Comparison of ENCODE assay signal across 8 mouse cellular contexts in the genomic region with DNA sequence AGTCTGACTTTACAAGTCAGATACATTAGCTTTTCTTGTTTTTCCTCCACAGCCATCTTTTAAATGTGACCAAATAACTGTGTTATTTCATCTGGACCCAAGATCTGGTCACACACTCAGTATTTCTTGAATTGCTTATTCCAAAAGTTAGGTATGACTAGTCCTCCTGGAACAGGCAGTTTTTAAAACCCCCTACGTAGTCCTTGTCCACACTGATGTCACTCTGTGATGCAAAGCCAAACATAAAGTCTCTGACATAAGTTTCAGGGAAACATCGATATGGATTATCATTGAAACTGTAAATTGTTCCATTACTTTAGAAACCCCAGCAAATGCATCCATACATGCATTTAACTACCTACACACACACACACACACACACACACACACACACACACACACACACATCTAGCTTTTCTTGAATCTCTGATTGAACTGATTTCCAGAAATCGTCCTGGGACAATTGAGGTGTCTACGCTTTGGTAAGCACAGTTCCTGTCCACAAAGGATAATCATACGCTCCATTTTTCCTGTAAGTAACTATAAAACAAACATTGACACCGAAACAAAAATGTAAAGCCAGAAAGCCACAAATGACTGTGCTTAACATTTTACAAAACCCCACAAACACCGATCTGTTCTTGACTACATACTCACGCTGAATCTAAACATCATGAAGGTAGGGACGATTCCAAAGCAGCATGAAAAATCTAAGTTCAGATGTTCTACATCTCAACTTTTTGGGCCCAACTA. TPM values are rescaled to one million over a fixed set of nuclear protein-coding genes. Genes with fewer than 3 reads are reported as not detected.
A peak's percentile ranks its signal among the peaks of the same experiment; 100 is the strongest.
DNase-seq lines count a peak whose midpoint lies in the region; ATAC-seq and TF ChIP-seq lines count a peak whose summit lies in the region.

No protein-coding gene starts in this region.

- no peaks in the 10 kb centered on the region for H3K9me3 ChIP-seq in lung, postnatal 0 days (ENCODE audit: low read length)
- H3K9me3 ChIP-seq in embryonic facial prominence, embryonic 11.5 days (replicated peaks; ENCODE audit: control insufficient read depth, low read length) = no peaks in the 10 kb centered on the region
- H3K9me3 ChIP-seq in intestine, embryonic 16.5 days (ENCODE audit: control insufficient read depth, low read length) = no peaks in the 10 kb centered on the region

- DNase-seq in lung, postnatal 0 days (ENCODE audit: low spot score) = no peak
- no peak for DNase-seq in lung, postnatal 25 days (ENCODE audit: low spot score)
- DNase-seq in embryonic facial prominence, embryonic 11.5 days (ENCODE audit: low spot score) = no peak
- DNase-seq in retina, postnatal 1 day = peak; percentile 17
- no peak for DNase-seq in urinary bladder, postnatal 36 days (ENCODE audit: low spot score in 2 of 2)
- DNase-seq in kidney, postnatal 36 days = no peak

- peak overlapping the region; percentile 96 for H3K4me3 ChIP-seq in lung, postnatal 0 days (ENCODE audit: low read depth, low read length)
- H3K4me3 ChIP-seq in embryonic facial prominence, embryonic 11.5 days (ENCODE audit: low read depth, low read length) = peak overlapping the region; percentile 82
- peak overlapping the region; percentile 89 for H3K4me3 ChIP-seq in intestine, embryonic 16.5 days (ENCODE audit: low read length)

- TF ChIP-seq CTCF in lung, postnatal 0 days (IDR thresholded peaks at IDR 0.05) = no peak

- H3K27me3 ChIP-seq in lung, postnatal 0 days (replicated peaks; ENCODE audit: insufficient read depth, low read length) = no peaks in the 10 kb centered on the region
- H3K27me3 ChIP-seq in embryonic facial prominence, embryonic 11.5 days (ENCODE audit: control insufficient read depth, insufficient read depth, low read length) = no peaks in the 10 kb centered on the region
- no peaks in the 10 kb centered on the region for H3K27me3 ChIP-seq in intestine, embryonic 16.5 days (replicated peaks; ENCODE audit: control insufficient read depth, insufficient read depth, low read length)

- peak overlapping the region; percentile 85; the same call in 1 of the 2 replicates for H3K27ac ChIP-seq in lung, postnatal 0 days (ENCODE audit: low read length)
- H3K27ac ChIP-seq in embryonic facial prominence, embryonic 11.5 days (replicated peaks; ENCODE audit: low read depth, low read length) = no peak overlapping the region
- H3K27ac ChIP-seq in intestine, embryonic 16.5 days (ENCODE audit: low read length) = no peak overlapping the region

- WGBS in lung, postnatal 0 days = 5% methylated on average over 9 of the region's 9 CpGs
- 21% methylated on average over 9 of the region's 9 CpGs for WGBS in embryonic facial prominence, embryonic 11.5 days
- 11% methylated on average over 9 of the region's 9 CpGs for WGBS in intestine, embryonic 16.5 days

- H3K4me1 ChIP-seq in lung, postnatal 0 days (ENCODE audit: insufficient read depth, low read depth, low read length) = no peaks in the 10 kb centered on the region
- no peaks in the 10 kb centered on the region for H3K4me1 ChIP-seq in embryonic facial prominence, embryonic 11.5 days (ENCODE audit: control insufficient read depth, insufficient read depth, low read length)
- H3K4me1 ChIP-seq in intestine, embryonic 16.5 days (ENCODE audit: control insufficient read depth, insufficient read depth, low read length) = peaks cover 8% of the 10 kb centered on the region

- H3K9ac ChIP-seq in lung, postnatal 0 days (replicated peaks; ENCODE audit: low read depth) = peak overlapping the region; percentile 74
- peak overlapping the region; percentile 93 for H3K9ac ChIP-seq in embryonic facial prominence, embryonic 11.5 days (replicated peaks; ENCODE audit: low read length)
- H3K9ac ChIP-seq in intestine, embryonic 16.5 days (ENCODE audit: low read depth, low read length) = peak overlapping the region; percentile 92

- no peaks in the 10 kb centered on the region for H3K36me3 ChIP-seq in lung, postnatal 0 days (ENCODE audit: insufficient read depth, low read length)
- no peaks in the 10 kb centered on the region for H3K36me3 ChIP-seq in embryonic facial prominence, embryonic 11.5 days (replicated peaks; ENCODE audit: control insufficient read depth, insufficient read depth, low read depth, low read length)
- no peaks in the 10 kb centered on the region for H3K36me3 ChIP-seq in intestine, embryonic 16.5 days (ENCODE audit: control insufficient read depth, insufficient read depth, low read length)

- TF ChIP-seq EP300 in lung, postnatal 0 days (IDR thresholded peaks at IDR 0.05) = no peak

- H3K4me2 ChIP-seq in lung, postnatal 0 days (replicated peaks; ENCODE audit: low read depth, low read length) = peak overlapping the region; percentile 76
- peak overlapping the region; percentile 35 for H3K4me2 ChIP-seq in embryonic facial prominence, embryonic 11.5 days (ENCODE audit: low read depth, low read length)
- H3K4me2 ChIP-seq in intestine, embryonic 16.5 days (ENCODE audit: low read depth, low read length) = peak overlapping the region; percentile 63

- no peak for ATAC-seq in lung, postnatal 0 days
- ATAC-seq in embryonic facial prominence, embryonic 11.5 days (replicated peaks; ENCODE audit: insufficient number of reproducible peaks, low FRiP score, low TSS enrichment, low read depth) = no peak
- ATAC-seq in intestine, embryonic 16.5 days = no peak
- ATAC-seq in megakaryocyte progenitor cell, adult 5-6 weeks (replicated peaks; ENCODE audit: poor library complexity) = no peak

RNA-seq across cellular contexts. Expression of a gene that starts 1.5 kb away (rescaled TPM):
- polyA plus RNA-seq in lung, postnatal 0 days (2015; fragmentation: Nextera tagmentation; extraction: Ambion mirVana) = 4.8 and 6.8 TPM in 2 replicates
- 9.7 and 11.8 TPM in 2 replicates for polyA plus RNA-seq in embryonic facial prominence, embryonic 11.5 days (2014; fragmentation: Nextera tagmentation; extraction: Ambion mirVana)
- polyA plus RNA-seq in intestine, embryonic 16.5 days (2015; fragmentation: Nextera tagmentation; extraction: Ambion mirVana) = 2.8 and 2.9 TPM in 2 replicates
- total RNA-seq in megakaryocyte progenitor cell, adult 5-6 weeks (2015) = 18.8 and 21.3 TPM in 2 replicates
- 8.1 and 9.5 TPM in 2 replicates for total RNA-seq in megakaryocyte progenitor cell, adult 5-6 weeks (2017)
